Comparison of ENCODE assay signal across 8 mouse cellular contexts in genomic region chr2:120279961-120280360, GRCm38 (mm10). TPM values are rescaled to one million over a fixed set of nuclear protein-coding genes. Genes with fewer than 3 reads are reported as not detected.
DNase-seq lines count a peak whose midpoint lies in the region; ATAC-seq and TF ChIP-seq lines count a peak whose summit lies in the region.

No protein-coding gene starts in this region.

- H3K9ac ChIP-seq in midbrain, embryonic 11.5 days (ENCODE audit: low read length), result no peak overlapping the region
- no peak overlapping the region for H3K9ac ChIP-seq in midbrain, embryonic 16.5 days (ENCODE audit: low read depth, low read length)
- H3K9ac ChIP-seq in hindbrain, postnatal 0 days (replicated peaks; ENCODE audit: low read length), result no peak overlapping the region
- H3K9ac ChIP-seq in liver, adult 2 months (ENCODE audit: low read depth, low read length), result no peak overlapping the region

- H3K4me1 ChIP-seq in midbrain, embryonic 11.5 days (ENCODE audit: control insufficient read depth, insufficient read depth, low read length), result no peaks in the 10 kb centered on the region
- no peaks in the 10 kb centered on the region for H3K4me1 ChIP-seq in midbrain, embryonic 16.5 days (ENCODE audit: control insufficient read depth, insufficient read depth, low read length)
- H3K4me1 ChIP-seq in hindbrain, postnatal 0 days (ENCODE audit: insufficient read depth, low read length), result no peaks in the 10 kb centered on the region
- H3K4me1 ChIP-seq in liver, adult 2 months (ENCODE audit: control insufficient read depth, insufficient read depth, low read length), result peaks cover 4% of the 10 kb centered on the region

- H3K36me3 ChIP-seq in midbrain, embryonic 11.5 days (ENCODE audit: control insufficient read depth, insufficient read depth, low read length), result no peaks in the 10 kb centered on the region
- no peaks in the 10 kb centered on the region for H3K36me3 ChIP-seq in midbrain, embryonic 16.5 days (ENCODE audit: control insufficient read depth, insufficient read depth, low read length)
- no peaks in the 10 kb centered on the region for H3K36me3 ChIP-seq in hindbrain, postnatal 0 days (ENCODE audit: insufficient read depth, low read length)
- H3K36me3 ChIP-seq in liver, adult 2 months (ENCODE audit: control insufficient read depth, insufficient read depth, low read length), result no peaks in the 10 kb centered on the region

- no peak overlapping the region for H3K27ac ChIP-seq in midbrain, embryonic 11.5 days (ENCODE audit: low read depth, low read length)
- H3K27ac ChIP-seq in midbrain, embryonic 16.5 days (ENCODE audit: low read length), result no peak overlapping the region
- no peak overlapping the region for H3K27ac ChIP-seq in hindbrain, postnatal 0 days
- H3K27ac ChIP-seq in liver, adult 2 months (replicated peaks; ENCODE audit: insufficient read depth, low read depth, low read length), result no peak overlapping the region

- 15% methylated on average over 8 of the region's 8 CpGs for WGBS in midbrain, embryonic 11.5 days
- WGBS in midbrain, embryonic 16.5 days, result 14% methylated on average over 8 of the region's 8 CpGs
- WGBS in hindbrain, postnatal 0 days, result 18% methylated on average over 8 of the region's 8 CpGs
- WGBS in liver, adult 2 months, result 5% methylated on average over 8 of the region's 8 CpGs

- H3K79me2 ChIP-seq in liver, adult 2 months (ENCODE audit: control insufficient read depth, insufficient read depth, low read length), result no peaks in the 10 kb centered on the region

- no peak overlapping the region for H3K4me2 ChIP-seq in midbrain, embryonic 11.5 days
- H3K4me2 ChIP-seq in midbrain, embryonic 16.5 days (ENCODE audit: low read length), result no peak overlapping the region
- no peak overlapping the region for H3K4me2 ChIP-seq in hindbrain, postnatal 0 days (ENCODE audit: low read depth, low read length)

- DNase-seq in midbrain, embryonic 11.5 days (ENCODE audit: low spot score, missing footprints), result peak; percentile 88
- DNase-seq in adrenal gland, adult 2 months, result peak; percentile 51
- DNase-seq in embryo, embryonic 10.5 days (ENCODE audit: low spot score), result peak; percentile 77
- peak; percentile 78 for DNase-seq in hindbrain, postnatal 0 days (ENCODE audit: low spot score)
- DNase-seq in liver, adult 2 months (ENCODE audit: extremely low read depth, low read depth, low spot score), result peak; percentile 48
- DNase-seq in retina, embryonic 14.5 days (ENCODE audit: low spot score), result peak; percentile 83

- H3K9me3 ChIP-seq in midbrain, embryonic 11.5 days (ENCODE audit: control insufficient read depth, low read length), result no peaks in the 10 kb centered on the region
- no peaks in the 10 kb centered on the region for H3K9me3 ChIP-seq in midbrain, embryonic 16.5 days (replicated peaks; ENCODE audit: control insufficient read depth, low read length, poor library complexity, severe bottlenecking)
- H3K9me3 ChIP-seq in hindbrain, postnatal 0 days (ENCODE audit: low read length), result no peaks in the 10 kb centered on the region

- H3K27me3 ChIP-seq in midbrain, embryonic 11.5 days (ENCODE audit: control insufficient read depth, insufficient read depth, low read length), result no peaks in the 10 kb centered on the region; the same call in 1 of the 2 replicates
- no peaks in the 10 kb centered on the region for H3K27me3 ChIP-seq in midbrain, embryonic 16.5 days (ENCODE audit: control insufficient read depth, insufficient read depth, low read depth, low read length)
- no peaks in the 10 kb centered on the region for H3K27me3 ChIP-seq in hindbrain, postnatal 0 days (ENCODE audit: insufficient read depth, low read length)
- no peaks in the 10 kb centered on the region for H3K27me3 ChIP-seq in liver, adult 2 months (ENCODE audit: control insufficient read depth, insufficient read depth, low read length)

- H3K4me3 ChIP-seq in midbrain, embryonic 11.5 days (ENCODE audit: low read depth, low read length), result no peak overlapping the region
- no peak overlapping the region for H3K4me3 ChIP-seq in midbrain, embryonic 16.5 days (ENCODE audit: low read depth, low read length)
- no peak overlapping the region for H3K4me3 ChIP-seq in hindbrain, postnatal 0 days (ENCODE audit: low read length)
- H3K4me3 ChIP-seq in liver, adult 2 months (ENCODE audit: insufficient read depth, low read depth, low read length), result no peak overlapping the region

- TF ChIP-seq CTCF in hindbrain, postnatal 0 days (IDR thresholded peaks at IDR 0.05; ENCODE audit: low read depth), result peak; percentile 90
- TF ChIP-seq CTCF in liver, adult 2 months (IDR thresholded peaks at IDR 0.05; ENCODE audit: low read depth, low read length), result peak; percentile 82

- TF ChIP-seq POLR2A in liver, adult 2 months (IDR thresholded peaks at IDR 0.05; ENCODE audit: extremely low read depth, insufficient read depth, low read length), result no peak

- no peak for ATAC-seq in midbrain, embryonic 11.5 days (ENCODE audit: low FRiP score)
- no peak for ATAC-seq in midbrain, embryonic 16.5 days
- peak; percentile 21; the same call in 1 of the 2 replicates for ATAC-seq in hindbrain, postnatal 0 days
- no peak for ATAC-seq in activated CD4-positive, CD25-positive, alpha-beta regulatory T cell, adult 4 months

RNA-seq across cellular contexts. Expression of gene Pla2g4d, which starts 9.0 kb away (rescaled TPM):
- polyA plus RNA-seq in midbrain, embryonic 11.5 days (2014; fragmentation: Nextera tagmentation; extraction: Ambion mirVana), result 0.05 and 0.08 TPM in 2 replicates
- 0.08 TPM in 1 of 2 replicates, not detected in the other for polyA plus RNA-seq in midbrain, embryonic 16.5 days (2015; fragmentation: Nextera tagmentation; extraction: Ambion mirVana)
- total RNA-seq in adrenal gland, adult 2 months (2021), result under 1 TPM in 1 of 2 experiments, not detected in 1; 0.09 TPM
- polyA plus RNA-seq in adrenal gland, adult 2 months (2012; rRNA removed), result 0.10 and 0.18 TPM in 2 replicates
- total RNA-seq in hindbrain, postnatal 0 days (2014; rRNA removed), result 0.14 and 0.16 TPM in 2 replicates
- polyA plus RNA-seq in hindbrain, postnatal 0 days (2015; fragmentation: Nextera tagmentation; extraction: Ambion mirVana), result 0.20 TPM in 2 replicates
- total RNA-seq in liver, adult 2 months (2014; rRNA removed), result not detected in 2 replicates
- not detected in 2 replicates for polyA plus RNA-seq in liver, adult 2 months (2012; rRNA removed)
- polyA plus RNA-seq in activated CD4-positive, CD25-positive, alpha-beta regulatory T cell, adult 4 months (2017; shearing (Covaris generic)), result not detected

RNA-seq across cellular contexts. Expression of gene Pla2g4f, which starts 34.0 kb away (rescaled TPM):
- not detected in 2 replicates for polyA plus RNA-seq in midbrain, embryonic 11.5 days (2014; fragmentation: Nextera tagmentation; extraction: Ambion mirVana)
- not detected in 2 replicates for polyA plus RNA-seq in midbrain, embryonic 16.5 days (2015; fragmentation: Nextera tagmentation; extraction: Ambion mirVana)
- total RNA-seq in adrenal gland, adult 2 months (2021), result not detected
- not detected in 2 replicates for polyA plus RNA-seq in adrenal gland, adult 2 months (2012; rRNA removed)
- total RNA-seq in hindbrain, postnatal 0 days (2014; rRNA removed), result not detected in 2 replicates
- not detected in 2 replicates for polyA plus RNA-seq in hindbrain, postnatal 0 days (2015; fragmentation: Nextera tagmentation; extraction: Ambion mirVana)
- 0.09 TPM in 1 of 2 replicates, not detected in the other for total RNA-seq in liver, adult 2 months (2014; rRNA removed)
- 0.05 and 0.15 TPM in 2 replicates for polyA plus RNA-seq in liver, adult 2 months (2012; rRNA removed)
- polyA plus RNA-seq in activated CD4-positive, CD25-positive, alpha-beta regulatory T cell, adult 4 months (2017; shearing (Covaris generic)), result 1 to 10 TPM; 1.7 to 2.9 TPM

RNA-seq across cellular contexts. Expression of gene Pla2g4e, which starts 34.8 kb away (rescaled TPM):
- polyA plus RNA-seq in midbrain, embryonic 11.5 days (2014; fragmentation: Nextera tagmentation; extraction: Ambion mirVana), result 0.04 and 0.06 TPM in 2 replicates
- 5.7 and 6.7 TPM in 2 replicates for polyA plus RNA-seq in midbrain, embryonic 16.5 days (2015; fragmentation: Nextera tagmentation; extraction: Ambion mirVana)
- total RNA-seq in adrenal gland, adult 2 months (2021), result under 1 TPM; 0.31 to 0.46 TPM
- 0.11 and 0.16 TPM in 2 replicates for polyA plus RNA-seq in adrenal gland, adult 2 months (2012; rRNA removed)
- total RNA-seq in hindbrain, postnatal 0 days (2014; rRNA removed), result 14.9 and 15.0 TPM in 2 replicates
- polyA plus RNA-seq in hindbrain, postnatal 0 days (2015; fragmentation: Nextera tagmentation; extraction: Ambion mirVana), result 6.7 and 8.0 TPM in 2 replicates
- not detected in 2 replicates for total RNA-seq in liver, adult 2 months (2014; rRNA removed)
- polyA plus RNA-seq in liver, adult 2 months (2012; rRNA removed), result not detected in 2 replicates
- polyA plus RNA-seq in activated CD4-positive, CD25-positive, alpha-beta regulatory T cell, adult 4 months (2017; shearing (Covaris generic)), result under 1 TPM in 1 of 2 experiments, not detected in 1; 0.07 TPM
